Mouse (Mus musculus): Measurements from ENCODE around the gene Ssh3.

Gene Ssh3

GRCm38 (mm10) chr19:4268566-4269361 lies at the start of gene Ssh3:
TSS of gene Ssh3 (minus strand) at chr19:4269180.
- DNase-seq (ENCODE audit: low spot score) = peak; percentile 78

GRCm38 (mm10) chr19:4317181-4317580 lies 48.2 kb upstream of the Ssh3 start:
- DNase-seq (ENCODE audit: low spot score) = no peak

- DNase-seq (ENCODE audit: low spot score) = peak; percentile 71
These were observed 46.4 kb upstream of the Ssh3 start for GRCm38 (mm10) chr19:4315223-4315944.

GRCm38 (mm10) chr19:4309776-4310185 lies 40.8 kb upstream of the Ssh3 start:
- DNase-seq (ENCODE audit: low spot score) = no peak

- no peak for DNase-seq (ENCODE audit: low spot score)
These were observed 40.3 kb upstream of the Ssh3 start for GRCm38 (mm10) chr19:4309302-4309701.

- DNase-seq (ENCODE audit: low spot score) = peak; percentile 57
These were observed 37.2 kb upstream of the Ssh3 start, which contains the start of gene Grk2 for GRCm38 (mm10) chr19:4306190-4306577. TSS of gene Grk2 (minus strand) at chr19:4306222.

- no peak for DNase-seq (ENCODE audit: low spot score)
These were observed 36.7 kb upstream of the Ssh3 start for GRCm38 (mm10) chr19:4305491-4306189.

- no peak for DNase-seq (ENCODE audit: low spot score)
These were observed 35.9 kb upstream of the Ssh3 start for GRCm38 (mm10) chr19:4304871-4305321.

GRCm38 (mm10) chr19:4304251-4304821 lies 35.4 kb upstream of the Ssh3 start:
- DNase-seq (ENCODE audit: low spot score) = no peak

GRCm38 (mm10) chr19:4303640-4303995 lies 34.6 kb upstream of the Ssh3 start:
- no peak for DNase-seq (ENCODE audit: low spot score)

GRCm38 (mm10) chr19:4302936-4303639 lies 34.1 kb upstream of the Ssh3 start:
- no peak for DNase-seq (ENCODE audit: low spot score)

- no peak for DNase-seq (ENCODE audit: low spot score)
These were observed 33.0 kb upstream of the Ssh3 start for GRCm38 (mm10) chr19:4301735-4302651.

GRCm38 (mm10) chr19:4300852-4301734 lies 32.1 kb upstream of the Ssh3 start:
- no peak for DNase-seq (ENCODE audit: low spot score)

GRCm38 (mm10) chr19:4300271-4300704 lies 31.3 kb upstream of the Ssh3 start:
- DNase-seq (ENCODE audit: low spot score) = no peak

- no peak for DNase-seq (ENCODE audit: low spot score)
These were observed 30.7 kb upstream of the Ssh3 start for GRCm38 (mm10) chr19:4299574-4300270.

- DNase-seq (ENCODE audit: low spot score) = no peak
These were observed 30.1 kb upstream of the Ssh3 start for GRCm38 (mm10) chr19:4299126-4299525.

- DNase-seq (ENCODE audit: low spot score) = no peak
These were observed 29.5 kb upstream of the Ssh3 start for GRCm38 (mm10) chr19:4298322-4299121.

- no peak for DNase-seq (ENCODE audit: low spot score)
These were observed 28.9 kb upstream of the Ssh3 start for GRCm38 (mm10) chr19:4297851-4298250.

Measured in ovary, adult 18-20 months (tissue).